Mouse (Mus musculus): ENCODE measurements at regions not wholly inside any gene's neighbourhood (a gene's known extent, or its start where the extent isn't known, plus 50 kb on each side); places are given as distances from the start of the nearest gene placed in this dataset.
A peak's percentile ranks its signal among the peaks of the same experiment; 100 is the strongest.

GRCm38 (mm10) chr5:82472146-82472545 is 882.8 kb downstream of the Tecrl start:
- no peak for DNase-seq

GRCm38 (mm10) chr5:82464272-82464671 is 890.7 kb downstream of the Tecrl start:
- no peak for DNase-seq

GRCm38 (mm10) chr5:82441288-82441687 is 913.7 kb downstream of the Tecrl start:
- DNase-seq: no peak

- no peak for DNase-seq
Measured at GRCm38 (mm10) chr5:82440126-82440525, 914.9 kb downstream of the Tecrl start.

- DNase-seq: no peak
Measured at GRCm38 (mm10) chr5:82420396-82420795, 934.6 kb downstream of the Tecrl start.

GRCm38 (mm10) chr5:82396632-82397234 is 958.3 kb downstream of the Tecrl start:
- no peak for DNase-seq

- DNase-seq: no peak
Measured at GRCm38 (mm10) chr5:82361624-82362023, 993.4 kb downstream of the Tecrl start.

GRCm38 (mm10) chr5:82356336-82356735 is 998.7 kb downstream of the Tecrl start:
- no peak for DNase-seq

- DNase-seq: no peak
Measured at GRCm38 (mm10) chr5:82351089-82351488, 1003.9 kb downstream of the Tecrl start.

GRCm38 (mm10) chr5:82346672-82347071 is 1008.3 kb downstream of the Tecrl start:
- peak in 1 of 2 experiments; percentile 0 for DNase-seq

- no peak for DNase-seq
Measured at GRCm38 (mm10) chr5:82324354-82324753, 1030.6 kb downstream of the Tecrl start.

- no peak for DNase-seq
Measured at GRCm38 (mm10) chr5:82319709-82320333, 1035.2 kb downstream of the Tecrl start.

GRCm38 (mm10) chr5:82312054-82312453 is 1042.9 kb downstream of the Tecrl start:
- DNase-seq: no peak

- DNase-seq: no peak
Measured at GRCm38 (mm10) chr5:82288069-82288845, 1066.7 kb downstream of the Tecrl start.

GRCm38 (mm10) chr5:82253356-82254104 is 1101.5 kb downstream of the Tecrl start:
- no peak for DNase-seq

- no peak for DNase-seq
Measured at GRCm38 (mm10) chr5:82226329-82226728, 1128.7 kb downstream of the Tecrl start.

GRCm38 (mm10) chr5:82223622-82224021 is 1131.4 kb downstream of the Tecrl start:
- no peak for DNase-seq

GRCm38 (mm10) chr5:82203606-82204005 is 1151.4 kb downstream of the Tecrl start:
- no peak for DNase-seq

Data from lung, adult 18-20 months (tissue).